Mouse (Mus musculus) cortical plate, adult 2 months (tissue): ENCODE data around the gene Agtpbp1. TPM values are rescaled to one million over a fixed set of nuclear protein-coding genes. Genes with fewer than 3 reads are reported as not detected.

Experiments
- H3K27ac ChIP-seq: fragments of 200-500 bp; 2 replicates; pipeline ENCODE4 v1.5.1; 2012; ENCODE audit warnings: low read length, control low read depth, inconsistent platforms; ENCODE audit not compliant: insufficient read depth
- H3K4me1 ChIP-seq: fragments of 200-500 bp; 2 replicates; pipeline ENCODE4 v1.6.1; 2011; ENCODE audit warnings: low read length; ENCODE audit not compliant: control insufficient read depth, insufficient read depth
- H3K4me3 ChIP-seq: fragments of 200-500 bp; 2 replicates; pipeline ENCODE4 v1.5.1; 2011; ENCODE audit warnings: mild to moderate bottlenecking, low read length, control low read depth; ENCODE audit not compliant: insufficient read depth
- CTCF ChIP-seq: fragments of 200-500 bp; IDR thresholded peaks from 2 replicates; pipeline ENCODE4 v1.5.1; 2011; ENCODE audit warnings: mild to moderate bottlenecking, control low read depth, low read length; ENCODE audit not compliant: insufficient read depth; ENCODE audit errors: extremely low read depth
- POLR2A ChIP-seq: fragments of 200-500 bp; IDR thresholded peaks from 2 replicates; pipeline ENCODE4 v1.6.1; 2011; ENCODE audit warnings: mild to moderate bottlenecking, low read length, control low read depth; ENCODE audit not compliant: insufficient read depth; ENCODE audit errors: extremely low read depth
- polyA plus RNA-seq: library from polyadenylated mRNA; depleted of rRNA; stranded (reverse); fragments of >200 nt; gene quantifications from 2 replicates; pipeline ENCODE4 v1.2.3, GENCODE M21; 2012

Gene Agtpbp1
- polyA plus RNA-seq, 1 experiment: 106 TPM

GRCm38 (mm10) chr13:59520834-59521233, 64.2 kb downstream of the Agtpbp1 start:
- TF ChIP-seq CTCF (no peak), POLR2A (no peak)
- H3K4me1 ChIP-seq: no peaks in the 10 kb centered on the region
- no peak overlapping the region for H3K27ac ChIP-seq
- no peak overlapping the region for H3K4me3 ChIP-seq

- H3K4me3 ChIP-seq: no peak overlapping the region
- TF ChIP-seq CTCF (no peak), POLR2A (no peak)
- no peaks in the 10 kb centered on the region for H3K4me1 ChIP-seq
Measured at GRCm38 (mm10) chr13:59519479-59519878, 65.5 kb downstream of the Agtpbp1 start.

GRCm38 (mm10) chr13:59518016-59518415, 67.0 kb downstream of the Agtpbp1 start:
- TF ChIP-seq CTCF: no peak
- no peak for TF ChIP-seq POLR2A
- Histone ChIP-seq H3K27ac (no peak overlapping the region), H3K4me1 (no peaks in the 10 kb centered on the region), H3K4me3 (no peak overlapping the region)

More at GRCm38 (mm10) chr13:59519479-59519878, 65.5 kb downstream of the Agtpbp1 start:
- H3K27ac ChIP-seq: no peak overlapping the region

GRCm38 (mm10) chr13:59515074-59515473, 70.0 kb downstream of the Agtpbp1 start:
- TF ChIP-seq POLR2A (no peak), CTCF (peak; percentile 42)
- H3K4me1 ChIP-seq: no peaks in the 10 kb centered on the region
- H3K27ac ChIP-seq: no peak overlapping the region
- H3K4me3 ChIP-seq: no peak overlapping the region

GRCm38 (mm10) chr13:59509644-59510366, 75.2 kb downstream of the Agtpbp1 start:
- Histone ChIP-seq H3K4me1 (no peaks in the 10 kb centered on the region; the same call in 1 of the 2 replicates), H3K27ac (no peak overlapping the region), H3K4me3 (no peak overlapping the region)
- TF ChIP-seq POLR2A (no peak), CTCF (no peak)

GRCm38 (mm10) chr13:59508584-59508983, 76.4 kb downstream of the Agtpbp1 start:
- no peak overlapping the region for H3K4me3 ChIP-seq
- TF ChIP-seq POLR2A: no peak
- TF ChIP-seq CTCF: no peak
- no peak overlapping the region for H3K27ac ChIP-seq
- H3K4me1 ChIP-seq: peaks cover 1% of the 10 kb centered on the region; the same call in 1 of the 2 replicates

- Histone ChIP-seq H3K27ac (no peak overlapping the region), H3K4me1 (peaks cover 2% of the 10 kb centered on the region; the same call in 1 of the 2 replicates), H3K4me3 (no peak overlapping the region)
- TF ChIP-seq CTCF (no peak), POLR2A (no peak)
Measured at GRCm38 (mm10) chr13:59506450-59506849, 78.6 kb downstream of the Agtpbp1 start.

- TF ChIP-seq POLR2A (no peak), CTCF (no peak)
- Histone ChIP-seq H3K4me3 (no peak overlapping the region), H3K27ac (no peak overlapping the region), H3K4me1 (peaks cover 2% of the 10 kb centered on the region; the same call in 1 of the 2 replicates)
Measured at GRCm38 (mm10) chr13:59505867-59506266, 79.2 kb downstream of the Agtpbp1 start.

- Histone ChIP-seq H3K4me1 (peaks cover 4% of the 10 kb centered on the region), H3K27ac (no peak overlapping the region), H3K4me3 (no peak overlapping the region)
- no peak for TF ChIP-seq CTCF
- TF ChIP-seq POLR2A: no peak
Measured at GRCm38 (mm10) chr13:59503581-59503980, 81.4 kb downstream of the Agtpbp1 start.

GRCm38 (mm10) chr13:59499831-59500230, 85.2 kb downstream of the Agtpbp1 start:
- TF ChIP-seq POLR2A (no peak), CTCF (no peak)
- no peak overlapping the region for H3K4me3 ChIP-seq
- no peak overlapping the region for H3K27ac ChIP-seq
- H3K4me1 ChIP-seq: peaks cover 4% of the 10 kb centered on the region

GRCm38 (mm10) chr13:59499374-59499773, 85.7 kb downstream of the Agtpbp1 start:
- Histone ChIP-seq H3K4me1 (peaks cover 4% of the 10 kb centered on the region), H3K27ac (no peak overlapping the region), H3K4me3 (no peak overlapping the region)
- no peak for TF ChIP-seq POLR2A
- TF ChIP-seq CTCF: no peak
